Mouse (Mus musculus): ENCODE measurements around the gene Ntsr2. TPM values are rescaled to one million over a fixed set of nuclear protein-coding genes. Genes with fewer than 3 reads are reported as not detected.

Gene Ntsr2
- total and polyA plus RNA-seq, 3 experiments = not detected

GRCm38 (mm10) chr12:16618512-16619274 is 34.5 kb upstream of the Ntsr2 start:
- dilution Hi-C loops (cut with MboI; ENCODE audit: extremely low pct_ligation_motif_present, extremely low pct_unique_long_range_greater_than_20kb, low sequenced_read_pairs) (no loop called here), in situ Hi-C loops (cut with MboI; ENCODE audit: low pct_ligation_motif_present, low pct_unique_long_range_greater_than_20kb, low sequenced_read_pairs) (no loop called here)
- DNase-seq (ENCODE audit: extremely low read depth) = no peak
- Histone ChIP-seq H3K27me3 (replicated peaks) (peaks cover under 1% of the 10 kb centered on the region), H3K4me2 (ENCODE audit: insufficient read depth, low read depth, poor library complexity, severe bottlenecking) (no peak overlapping the region), H3K36me3 (replicated peaks in 1 of 2; ENCODE audit: control insufficient read depth in 1 of 2, insufficient read depth in 1 of 2, low read length in 1 of 2) (no peaks in the 10 kb centered on the region), H3K9ac (ENCODE audit: insufficient read depth, low read depth) (no peak overlapping the region), H3K4me1 (ENCODE audit: control insufficient read depth in 1 of 2, insufficient read depth in 2 of 2) (0 out of 4 replicates have a peak, but pooled peaks cover 0 to under 1% of the 10 kb centered on the region in 2 experiments), H3K27ac (ENCODE audit: insufficient read depth, low read depth) (no peak overlapping the region), H3K79me2 (replicated peaks; ENCODE audit: control insufficient read depth, extremely low read depth, insufficient read depth, poor library complexity, severe bottlenecking) (no peaks in the 10 kb centered on the region), H3K4me3 (replicated peaks in 1 of 3; ENCODE audit: low read depth in 2 of 3, low read length in 2 of 3, poor library complexity in 1 of 3) (no peak overlapping the region), H3K9me3 (replicated peaks; ENCODE audit: low read length) (no peaks in the 10 kb centered on the region)
- TF ChIP-seq MAX (IDR thresholded peaks at IDR 0.05; ENCODE audit: low read length) (no peak), ZKSCAN1 (IDR thresholded peaks at IDR 0.05; ENCODE audit: borderline replicate concordance, low read depth, low read length) (no peak), CHD1 (IDR thresholded peaks at IDR 0.05; ENCODE audit: low read depth, low read length) (no peak), NELFE (IDR thresholded peaks at IDR 0.05; ENCODE audit: low read depth, low read length) (no peak), MYC (IDR thresholded peaks at IDR 0.05; ENCODE audit: low read depth, low read length) (no peak), USF2 (conservative IDR thresholded peaks at IDR 0.05; ENCODE audit: low read depth, low read length) (no peak), ETS1 (conservative IDR thresholded peaks at IDR 0.05; ENCODE audit: low read depth, low read length) (no peak), EP300 (IDR thresholded peaks at IDR 0.05; ENCODE audit: low read length) (no peak), E2F4 (IDR thresholded peaks at IDR 0.05; ENCODE audit: insufficient replicate concordance, low read depth, low read length) (no peak), SIN3A (IDR thresholded peaks at IDR 0.05; ENCODE audit: low read length) (no peak), POLR2A (IDR thresholded peaks at IDR 0.05; ENCODE audit: low read depth, low read length) (no peak), CTCF (conservative IDR thresholded peaks at IDR 0.05 in 1 of 2, IDR thresholded peaks at IDR 0.05 in 1 of 2; ENCODE audit: low read depth in 2 of 2, low read length in 2 of 2) (no peak), HCFC1 (IDR thresholded peaks at IDR 0.05; ENCODE audit: low read depth, low read length) (no peak), RCOR1 (conservative IDR thresholded peaks at IDR 0.05; ENCODE audit: low read depth, low read length) (no peak), CHD2 (IDR thresholded peaks at IDR 0.05; ENCODE audit: low read length) (no peak), MEF2A (IDR thresholded peaks at IDR 0.05; ENCODE audit: borderline replicate concordance, low read depth, low read length) (no peak)

DNA sequence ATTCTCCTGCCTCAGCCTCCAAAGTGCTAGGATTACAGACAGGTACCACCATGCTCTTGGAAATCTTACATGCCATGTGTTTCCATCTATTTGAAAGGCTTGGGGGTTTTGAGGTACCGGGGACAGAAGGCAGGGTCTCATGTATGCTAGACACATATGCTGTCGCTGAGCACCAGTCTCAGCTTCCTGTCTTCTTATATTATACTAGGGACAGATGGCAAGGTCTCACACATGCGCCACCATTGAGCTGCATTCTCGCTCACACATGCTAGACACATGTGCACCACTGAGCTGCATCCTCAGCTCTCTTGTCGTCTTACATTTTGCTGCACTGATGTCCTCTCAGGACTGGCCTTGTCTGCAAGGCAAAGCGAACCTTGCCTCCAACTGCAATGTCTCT is 33.7 kb upstream of the Ntsr2 start:
- Histone ChIP-seq H3K79me2 (replicated peaks; ENCODE audit: control insufficient read depth, extremely low read depth, insufficient read depth, poor library complexity, severe bottlenecking) (no peaks in the 10 kb centered on the region), H3K9ac (ENCODE audit: insufficient read depth, low read depth) (no peak overlapping the region), H3K27me3 (replicated peaks) (no peaks in the 10 kb centered on the region), H3K4me2 (ENCODE audit: insufficient read depth, low read depth, poor library complexity, severe bottlenecking) (no peak overlapping the region), H3K4me1 (ENCODE audit: control insufficient read depth in 1 of 2, insufficient read depth in 2 of 2) (no peaks in the 10 kb centered on the region), H3K9me3 (replicated peaks; ENCODE audit: low read length) (no peaks in the 10 kb centered on the region), H3K27ac (ENCODE audit: insufficient read depth, low read depth) (no peak overlapping the region), H3K36me3 (replicated peaks in 1 of 2; ENCODE audit: control insufficient read depth in 1 of 2, insufficient read depth in 1 of 2, low read length in 1 of 2) (no peaks in the 10 kb centered on the region), H3K4me3 (replicated peaks in 1 of 3; ENCODE audit: low read depth in 2 of 3, low read length in 2 of 3, poor library complexity in 1 of 3) (no peak overlapping the region)
- dilution Hi-C loops (cut with MboI; ENCODE audit: extremely low pct_ligation_motif_present, extremely low pct_unique_long_range_greater_than_20kb, low sequenced_read_pairs) (no loop called here), in situ Hi-C loops (cut with MboI; ENCODE audit: low pct_ligation_motif_present, low pct_unique_long_range_greater_than_20kb, low sequenced_read_pairs) (no loop called here)
- DNase-seq (ENCODE audit: extremely low read depth) = no peak
- TF ChIP-seq POLR2A (IDR thresholded peaks at IDR 0.05; ENCODE audit: low read depth, low read length) = no peak
- no peak for TF ChIP-seq ZKSCAN1 (IDR thresholded peaks at IDR 0.05; ENCODE audit: borderline replicate concordance, low read depth, low read length)
- TF ChIP-seq USF1 (IDR thresholded peaks at IDR 0.05; ENCODE audit: low read depth, low read length) = no peak
- no peak for TF ChIP-seq ZNF384 (IDR thresholded peaks at IDR 0.05; ENCODE audit: low read depth, low read length)
- TF ChIP-seq RCOR1 (conservative IDR thresholded peaks at IDR 0.05; ENCODE audit: low read depth, low read length) = no peak
- TF ChIP-seq SMC3 (IDR thresholded peaks at IDR 0.05; ENCODE audit: low read depth, low read length) = no peak
- TF ChIP-seq ZMIZ1 (IDR thresholded peaks at IDR 0.05; ENCODE audit: low read depth, low read length) = no peak
- no peak for TF ChIP-seq HCFC1 (IDR thresholded peaks at IDR 0.05; ENCODE audit: low read depth, low read length)
- TF ChIP-seq JUND (conservative IDR thresholded peaks at IDR 0.05; ENCODE audit: low read depth, low read length) = no peak
- no peak for TF ChIP-seq JUN (IDR thresholded peaks at IDR 0.05; ENCODE audit: insufficient read depth, low read depth, low read length)
- TF ChIP-seq MAFK (IDR thresholded peaks at IDR 0.05; ENCODE audit: insufficient replicate concordance, low read length) = no peak
- TF ChIP-seq UBTF (IDR thresholded peaks at IDR 0.05; ENCODE audit: low read depth, low read length) = no peak
- TF ChIP-seq MYC (IDR thresholded peaks at IDR 0.05; ENCODE audit: low read depth, low read length) = no peak
- TF ChIP-seq CTCF (conservative IDR thresholded peaks at IDR 0.05 in 1 of 2, IDR thresholded peaks at IDR 0.05 in 1 of 2; ENCODE audit: low read depth in 2 of 2, low read length in 2 of 2) = no peak
- TF ChIP-seq SIN3A (IDR thresholded peaks at IDR 0.05; ENCODE audit: low read length) = no peak

Measured in CH12.LX (cell line).